Mouse (Mus musculus) adipocyte (in vitro differentiated cells): ENCODE measurements at regions not wholly inside any gene's neighbourhood (a gene's known extent, or its start where the extent isn't known, plus 50 kb on each side); places are given as distances from the start of the nearest gene placed in this dataset.

Experiments
- DNase-seq: peaks from one replicate; pipeline ENCODE4 v3.0.0-alpha.2; 2016; ENCODE audit warnings: low spot score

- peak; percentile 37 for DNase-seq
Observed at GRCm38 (mm10) chr3:115596523-115596922, 118.3 kb downstream of the S1pr1 start.

- no peak for DNase-seq
Observed at GRCm38 (mm10) chr3:115590716-115591115, 124.2 kb downstream of the S1pr1 start.

GRCm38 (mm10) chr3:115588585-115588984, 126.3 kb downstream of the S1pr1 start:
- DNase-seq, result no peak

- no peak for DNase-seq
Observed at GRCm38 (mm10) chr3:115580131-115580932, 134.5 kb downstream of the S1pr1 start.

- DNase-seq, result no peak
Observed at GRCm38 (mm10) chr3:115575371-115575770, 139.5 kb downstream of the S1pr1 start.

- DNase-seq, result no peak
Observed at GRCm38 (mm10) chr3:115562735-115563134, 152.1 kb downstream of the S1pr1 start.

- no peak for DNase-seq
Observed at GRCm38 (mm10) chr3:115554809-115555708, 159.8 kb downstream of the S1pr1 start.

GRCm38 (mm10) chr3:115553848-115554515, 160.9 kb downstream of the S1pr1 start:
- DNase-seq, result no peak

GRCm38 (mm10) chr3:115541789-115542188, 173.1 kb downstream of the S1pr1 start:
- DNase-seq, result peak; percentile 28

- no peak for DNase-seq
Observed at GRCm38 (mm10) chr3:115538355-115538754, 176.5 kb downstream of the S1pr1 start.

GRCm38 (mm10) chr3:115532141-115532735, 182.6 kb downstream of the S1pr1 start:
- DNase-seq, result no peak

- DNase-seq, result no peak
Observed at GRCm38 (mm10) chr3:115530441-115530840, 184.4 kb downstream of the S1pr1 start.

GRCm38 (mm10) chr3:115529918-115530317, 185.0 kb downstream of the S1pr1 start:
- DNase-seq, result no peak

GRCm38 (mm10) chr3:115523515-115523914, 191.4 kb downstream of the S1pr1 start:
- no peak for DNase-seq

- no peak for DNase-seq
Observed at GRCm38 (mm10) chr3:115515645-115516044, 199.2 kb downstream of the S1pr1 start.

GRCm38 (mm10) chr3:115509658-115510057, 205.2 kb downstream of the S1pr1 start:
- no peak for DNase-seq

- no peak for DNase-seq
Observed at GRCm38 (mm10) chr3:115497420-115497819, 217.5 kb downstream of the S1pr1 start.

- no peak for DNase-seq
Observed at GRCm38 (mm10) chr3:115496110-115496509, 218.8 kb downstream of the S1pr1 start.

GRCm38 (mm10) chr3:115495692-115496091, 219.2 kb downstream of the S1pr1 start:
- DNase-seq, result no peak

- no peak for DNase-seq
Observed at GRCm38 (mm10) chr3:115468980-115469379, 245.9 kb downstream of the S1pr1 start.

- DNase-seq, result no peak
Observed at GRCm38 (mm10) chr3:115467850-115468249, 247.0 kb downstream of the S1pr1 start.

- DNase-seq, result no peak
Observed at GRCm38 (mm10) chr3:115462623-115463022, 252.2 kb downstream of the S1pr1 start.
